Mouse (Mus musculus) heart, adult 9 months (tissue): Measurements from ENCODE around the gene Map4k5.

Experiments
- DNase-seq, 2 experiments: peaks; one replicate each; pipeline ENCODE4 v3.0.0; 2022; ENCODE audit warnings: low spot score in 2 of 2

The Map4k5 gene

GRCm38 (mm10) chr12:69756015-69756414, 137.0 kb downstream of the Map4k5 start:
- DNase-seq = no peak

GRCm38 (mm10) chr12:69753936-69754335, 139.1 kb downstream of the Map4k5 start:
- DNase-seq = no peak
